Mouse (Mus musculus) layer of hippocampus, adult 11-12 months (tissue): Measurements from ENCODE around the gene Praf2.
"Not testable (repeated sequence)": the region's sequence is repeated elsewhere in the genome, so short reads cannot be mapped to it uniquely, and the experiment has no call there.

Experiments
- DNase-seq: peaks from one replicate; pipeline ENCODE4 v3.0.0; 2022; ENCODE audit warnings: low spot score

Praf2 gene

GRCm38 (mm10) chrX:7728215-7728921 is at the start of gene Praf2:
Gene Praf2, plus strand, starts transcription at chrX:7728439.
- DNase-seq: peak; percentile 82

DNA sequence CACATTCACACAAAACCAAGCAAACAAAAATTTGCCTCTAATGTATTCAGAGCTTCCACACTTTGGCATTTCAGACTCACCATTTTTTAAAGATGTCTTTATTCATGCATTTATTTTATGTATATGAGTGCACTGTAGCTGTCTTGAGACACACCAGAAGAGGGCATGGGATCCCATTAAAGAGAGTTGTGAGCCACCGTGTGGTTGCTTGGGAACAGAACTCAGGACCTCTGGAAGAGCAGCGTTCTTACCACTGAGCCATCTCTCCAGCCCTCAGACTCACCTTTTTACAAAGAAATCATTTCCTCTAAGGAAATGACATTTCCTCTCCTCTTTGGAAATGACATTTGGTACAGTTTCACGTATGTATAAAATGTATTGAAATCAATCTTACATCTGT is 49.3 kb upstream of the Praf2 start:
- no peak for DNase-seq

DNA sequence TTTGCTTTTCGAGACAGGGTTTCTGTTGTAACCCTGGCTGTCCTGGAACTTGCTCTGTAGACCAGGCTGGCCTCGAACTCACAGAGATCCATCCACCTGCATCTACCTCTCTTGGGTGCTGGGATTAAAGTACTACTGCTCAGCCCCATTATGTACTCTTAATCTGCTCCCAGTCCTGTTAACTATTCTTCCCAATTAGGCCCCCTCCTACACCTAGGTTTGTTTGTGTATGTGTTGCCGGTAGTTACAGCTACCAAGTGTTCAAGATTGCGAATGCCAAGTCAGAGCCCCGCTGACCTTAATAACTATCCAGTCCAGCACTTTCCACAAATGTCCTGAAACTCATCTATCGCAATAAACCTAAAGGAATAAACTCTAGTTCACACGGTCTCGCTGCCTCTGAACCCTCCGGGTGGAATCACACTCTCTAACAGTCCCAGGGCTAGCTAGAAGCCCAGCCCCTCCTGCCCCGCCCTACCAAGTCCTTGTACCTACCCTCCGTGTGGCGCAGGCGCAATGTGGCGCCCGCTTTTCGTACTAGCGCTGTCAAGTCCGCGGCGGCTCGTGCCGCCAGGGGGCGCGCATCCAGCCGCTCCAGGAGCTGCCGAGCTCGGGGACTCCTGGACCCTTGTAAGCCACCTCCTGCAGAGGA is 48.7 kb upstream of the Praf2 start:
- DNase-seq: peak; percentile 88

- no peak for DNase-seq
These were observed 48.2 kb upstream of the Praf2 start for GRCm38 (mm10) chrX:7680057-7680412.

DNA sequence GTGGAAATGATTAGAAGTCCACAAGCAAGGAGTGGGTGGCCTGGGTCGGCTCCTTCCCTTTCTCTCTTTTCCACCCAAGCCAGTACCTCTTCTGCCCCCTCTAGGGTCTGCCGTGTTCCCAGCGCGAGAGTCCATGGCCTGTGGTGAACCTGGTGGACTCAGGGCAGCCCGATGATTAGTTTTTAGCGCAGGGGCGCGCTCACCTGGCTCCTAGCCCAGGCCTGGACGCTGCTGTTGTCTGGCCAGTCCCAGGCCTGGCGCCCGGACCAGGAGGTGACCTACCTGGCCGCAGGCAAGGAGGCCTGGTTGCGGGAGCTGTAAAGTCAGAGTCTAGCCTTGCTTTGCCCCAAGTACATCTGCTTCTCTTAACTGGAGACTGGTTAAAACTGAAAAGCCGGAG is 47.4 kb upstream of the Praf2 start, which contains the start of gene Magix:
Magix (minus strand) TSS at position 388 of the 400 bp plus-strand sequence.
- DNase-seq: no peak

DNA sequence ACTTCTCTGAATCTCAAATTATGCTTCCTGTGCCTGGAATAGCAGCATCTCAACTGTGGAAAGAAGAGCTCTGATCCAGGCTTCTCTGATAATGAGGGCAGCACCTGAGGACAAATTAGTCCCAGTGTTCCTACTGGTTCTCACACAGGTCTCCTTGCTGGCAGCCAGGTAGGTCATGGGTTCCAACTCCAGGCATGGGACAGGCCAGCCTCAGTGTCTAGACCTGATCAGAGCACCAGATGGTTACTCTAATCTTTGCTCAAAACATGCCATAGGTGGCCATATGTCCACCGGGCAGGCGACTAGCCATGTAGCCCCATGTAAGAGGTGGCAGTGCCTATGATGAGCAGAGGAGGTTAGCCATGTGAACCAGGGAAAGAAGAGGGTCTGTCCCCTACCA is 39.9 kb upstream of the Praf2 start:
- DNase-seq: no peak

GRCm38 (mm10) chrX:7690486-7690885 is 37.8 kb upstream of the Praf2 start:
- DNase-seq: no peak

DNA sequence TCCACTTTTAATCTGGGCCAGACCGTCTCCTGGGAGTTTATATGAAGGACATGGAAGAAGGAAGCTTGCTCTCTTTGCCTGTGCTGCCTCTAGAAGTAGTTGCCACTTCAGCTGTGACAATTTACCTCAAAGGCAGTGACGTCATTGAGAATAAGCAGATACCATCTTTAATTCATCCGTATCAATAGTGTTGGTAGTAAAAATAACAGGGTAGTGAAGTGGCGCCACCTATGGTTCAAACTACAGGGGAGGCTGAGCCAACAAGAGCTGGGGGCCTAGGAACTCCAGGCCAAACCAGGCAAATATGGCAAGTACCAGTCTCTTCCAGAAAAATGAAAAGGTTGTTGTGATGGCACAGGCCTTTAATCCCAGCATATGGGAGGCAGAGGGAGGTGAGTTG is 35.4 kb upstream of the Praf2 start:
- DNase-seq: peak; percentile 28

DNA sequence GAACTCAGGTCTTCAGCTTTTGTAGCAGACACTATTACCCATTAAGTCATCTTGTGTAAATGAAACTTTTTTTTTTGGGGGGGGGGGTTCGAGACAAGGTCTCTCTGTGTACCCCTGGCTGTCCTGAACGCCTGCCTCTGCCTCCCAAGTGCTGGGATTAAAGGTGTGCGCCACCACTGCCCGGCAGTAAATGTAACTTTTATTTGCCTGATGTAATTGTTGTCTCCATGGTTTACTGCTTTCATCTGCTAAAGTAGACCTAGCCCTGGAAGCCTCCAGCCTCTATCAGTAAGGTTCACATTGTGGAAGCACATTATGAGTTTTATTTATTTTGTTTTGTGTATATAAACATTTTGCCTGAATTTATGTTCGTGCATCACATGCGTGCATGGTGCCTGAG is 31.7 kb upstream of the Praf2 start:
- DNase-seq: no peak

GRCm38 (mm10) chrX:7696954-7697381 is 31.3 kb upstream of the Praf2 start, which contains the start of gene Gpkow:
Gene Gpkow, plus strand, starts transcription at chrX:7697131.
- peak; percentile 85 for DNase-seq

DNA sequence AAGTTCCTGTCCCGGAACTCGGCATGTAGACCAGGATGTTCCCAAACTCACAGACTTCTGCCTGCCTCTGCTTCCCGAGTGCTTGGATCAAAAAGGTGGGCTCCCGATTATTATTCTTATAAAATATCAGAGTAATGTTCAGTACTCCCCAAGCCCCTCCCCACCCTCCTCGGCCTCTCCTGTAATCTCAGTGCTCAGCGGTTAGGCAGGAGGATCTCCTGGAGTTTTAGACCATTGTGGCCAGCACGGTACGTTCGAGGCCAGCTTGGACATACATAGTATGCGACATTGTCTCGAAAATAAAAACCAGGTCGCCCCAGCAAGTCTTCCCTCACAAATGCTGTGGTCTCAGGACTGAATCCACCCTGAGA is 14.5 kb upstream of the Praf2 start:
- DNase-seq: not testable (repeated sequence)

DNA sequence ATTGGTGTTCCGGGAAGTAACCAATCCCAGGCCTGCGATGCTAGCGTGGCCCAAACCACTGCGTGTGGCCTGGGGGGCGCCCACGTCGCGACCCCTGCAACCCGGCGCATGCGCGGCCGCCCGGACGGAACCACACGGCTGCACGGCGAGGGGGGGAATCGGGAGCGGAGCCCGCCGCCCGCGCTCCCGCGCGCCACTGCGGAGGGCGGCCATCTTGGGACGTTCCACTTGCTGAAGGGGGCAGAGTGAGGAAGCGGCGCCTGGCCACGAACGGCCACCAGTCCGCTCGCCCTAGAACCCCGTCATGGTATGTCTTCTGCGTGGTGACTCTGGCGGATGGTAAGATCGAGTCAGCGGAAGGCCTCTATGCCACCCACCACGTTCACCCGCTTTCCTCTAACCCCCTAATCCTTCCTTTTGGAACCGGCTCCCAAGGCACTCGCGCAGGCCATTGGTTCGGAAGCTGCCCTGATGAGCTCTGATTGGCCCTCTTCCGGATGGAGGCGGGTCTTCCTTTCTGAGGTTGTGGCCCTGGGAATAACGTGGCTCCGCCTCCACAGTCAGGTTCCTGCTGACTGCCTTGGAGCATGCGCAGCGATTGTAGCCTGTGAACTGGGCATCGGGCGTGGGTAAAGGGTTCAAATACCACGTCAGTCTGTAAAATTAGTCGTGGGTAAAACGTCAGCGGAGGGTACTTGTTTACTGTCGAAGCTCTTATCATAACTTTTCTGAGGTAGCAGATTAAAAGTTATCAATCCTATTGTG is 13.9 kb upstream of the Praf2 start, which contains the start of gene Wdr45:
Wdr45 (plus strand) TSS at position 199 of the 765 bp plus-strand sequence.
- DNase-seq: peak; percentile 95

GRCm38 (mm10) chrX:7716058-7716457 is 12.2 kb upstream of the Praf2 start:
- not testable (repeated sequence) for DNase-seq

DNA sequence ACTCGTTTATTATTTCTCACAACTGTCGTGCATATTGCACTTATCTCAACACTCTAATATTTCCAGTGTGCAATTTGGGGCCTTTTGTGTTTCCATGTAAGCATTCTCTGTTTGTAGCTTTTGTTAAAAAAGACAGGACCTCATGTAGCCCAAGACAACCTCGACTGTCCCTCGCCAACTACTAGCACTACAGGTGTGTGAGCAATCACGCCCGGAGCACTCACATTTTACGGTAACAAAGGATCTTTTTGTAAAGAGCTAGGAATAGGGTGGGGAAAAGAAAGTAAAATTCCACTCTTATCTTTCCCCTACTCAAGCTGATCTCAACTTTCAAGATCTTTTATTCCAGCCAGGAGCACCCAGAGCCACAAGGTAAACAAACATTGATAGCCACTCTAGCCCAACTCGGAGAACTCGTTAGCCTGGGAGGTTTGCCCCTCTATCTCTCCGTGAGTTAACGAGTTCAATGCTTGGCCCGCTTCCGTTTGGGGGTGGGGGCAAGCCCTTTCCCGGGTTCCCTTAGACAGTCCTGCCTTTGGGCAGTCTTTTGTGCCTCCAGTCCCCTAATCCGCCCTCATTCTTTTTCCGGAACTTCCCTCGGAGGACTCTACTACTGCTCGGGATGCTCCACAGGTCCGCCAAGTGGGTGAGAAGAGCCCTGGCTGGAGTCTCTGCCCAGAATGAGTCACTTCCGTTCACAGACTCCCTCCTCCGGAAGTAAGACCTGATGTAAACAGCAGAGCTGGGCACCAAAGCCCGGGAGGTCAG is 6.5 kb upstream of the Praf2 start, which contains the start of gene Gm45208:
Gm45208 (plus strand) TSS at position 732 of the 768 bp plus-strand sequence.
- peak; percentile 60 for DNase-seq

- DNase-seq: no peak
These were observed 6.0 kb upstream of the Praf2 start for GRCm38 (mm10) chrX:7722282-7722611.

GRCm38 (mm10) chrX:7722691-7723090 is 5.5 kb upstream of the Praf2 start:
- no peak for DNase-seq

GRCm38 (mm10) chrX:7724135-7724534 is 4.1 kb upstream of the Praf2 start:
- DNase-seq: no peak

- no peak for DNase-seq
These were observed 2.4 kb upstream of the Praf2 start for GRCm38 (mm10) chrX:7725841-7726240.

GRCm38 (mm10) chrX:7727176-7727575 is 1.1 kb upstream of the Praf2 start:
- DNase-seq: no peak

DNA sequence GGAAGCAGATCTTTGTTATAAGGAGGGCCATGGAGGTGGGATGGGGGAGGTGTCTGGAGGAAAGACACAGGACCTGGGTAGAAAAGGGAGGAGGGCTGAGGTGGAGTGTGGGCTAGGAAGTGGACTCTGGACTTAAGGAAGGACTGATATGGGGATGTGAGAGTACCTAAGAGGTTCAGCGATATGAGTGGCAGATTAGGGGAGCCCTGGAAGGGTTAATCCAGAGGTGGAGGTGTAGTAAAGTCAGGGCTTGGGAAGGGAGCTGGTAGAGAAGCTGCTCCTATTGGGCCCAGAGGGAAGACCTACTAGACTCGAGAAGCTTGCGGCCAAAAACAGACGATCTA is 655 bp downstream of the Praf2 start:
- DNase-seq: no peak

GRCm38 (mm10) chrX:7733571-7734156 is 5.4 kb downstream of the Praf2 start:
- peak; percentile 64 for DNase-seq
